Mouse (Mus musculus) cerebellum, adult 2 months (tissue): Measurements from ENCODE around the gene Il5ra.

Source experiments
- CTCF ChIP-seq: fragments of 200-500 bp; IDR thresholded peaks from 2 replicates; pipeline ENCODE4 v1.5.1; 2011; ENCODE audit warnings: low read depth, mild to moderate bottlenecking, control low read depth, low read length, moderate library complexity, borderline replicate concordance; ENCODE audit not compliant: insufficient read depth
- POLR2A ChIP-seq: fragments of 200-500 bp; IDR thresholded peaks from 2 replicates; pipeline ENCODE4 v1.6.1; 2011; ENCODE audit warnings: low read length, control low read depth, borderline replicate concordance; ENCODE audit not compliant: insufficient read depth

DNA sequence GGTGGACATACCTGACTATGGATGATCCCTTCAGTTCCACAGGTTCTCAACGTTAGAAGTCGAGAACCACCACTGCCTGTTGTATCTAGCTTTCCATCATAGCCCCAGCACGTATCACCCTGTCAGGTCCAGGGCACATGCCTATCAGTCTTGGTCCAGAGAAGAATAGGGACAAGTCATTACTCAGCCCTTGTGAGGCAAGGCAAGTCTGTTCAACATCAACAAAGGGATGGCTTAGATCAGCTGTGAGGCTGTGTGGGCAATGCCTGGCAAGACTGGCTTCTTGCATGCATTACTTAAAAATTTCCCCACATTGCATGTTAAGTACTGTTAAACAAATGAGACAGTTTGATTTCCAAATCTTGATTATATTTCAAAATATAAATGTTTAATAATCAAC, 1.0 kb downstream of the Il5ra start:
- TF ChIP-seq CTCF (no peak), POLR2A (no peak)
